Mouse (Mus musculus) forebrain, embryonic 13.5 days (tissue): ENCODE measurements around the gene Pon3. TPM values are rescaled to one million over a fixed set of nuclear protein-coding genes. Genes with fewer than 3 reads are reported as not detected.
"Not testable (repeated sequence)": the region's sequence is repeated elsewhere in the genome, so short reads cannot be mapped to it uniquely, and the experiment has no call there.

ENCODE experiments used
- ATAC-seq: fragments of 200-750 bp; cut with Nextera tagmentation; 2 replicates; pipeline ENCODE4 v1.8.0; 2017
- H3K27ac ChIP-seq: fragments of 300-500 bp; sonication (generic); 2 replicates; pipeline ENCODE4 v1.5.1; 2015; ENCODE audit warnings: inconsistent platforms, mild to moderate bottlenecking, moderate library complexity
- H3K27me3 ChIP-seq: fragments of 300-500 bp; sonication (generic); 2 replicates; pipeline ENCODE4 v1.6.1; 2015; ENCODE audit warnings: mild to moderate bottlenecking, inconsistent platforms
- H3K36me3 ChIP-seq: fragments of 300-500 bp; sonication (generic); 2 replicates; pipeline ENCODE4 v1.6.1; 2015; ENCODE audit warnings: mild to moderate bottlenecking, inconsistent platforms; ENCODE audit not compliant: poor library complexity, severe bottlenecking
- H3K4me1 ChIP-seq: fragments of 300-500 bp; sonication (generic); 2 replicates; pipeline ENCODE4 v1.6.1; 2015; ENCODE audit warnings: inconsistent platforms
- H3K4me2 ChIP-seq: fragments of 300-500 bp; sonication (generic); 2 replicates; pipeline ENCODE4 v1.6.1; 2015; ENCODE audit warnings: inconsistent platforms, mild to moderate bottlenecking, moderate library complexity
- H3K4me3 ChIP-seq: fragments of 300-500 bp; sonication (generic); 2 replicates; pipeline ENCODE4 v1.5.1; 2015; ENCODE audit warnings: mild to moderate bottlenecking, inconsistent platforms
- H3K9ac ChIP-seq: fragments of 300-500 bp; sonication (generic); 2 replicates; pipeline ENCODE4 v1.6.1; 2015; ENCODE audit warnings: mild to moderate bottlenecking, inconsistent platforms
- H3K9me3 ChIP-seq: fragments of 300-500 bp; sonication (generic); replicated peaks from 2 replicates; pipeline ENCODE4 v1.6.1; 2016; ENCODE audit warnings: inconsistent platforms
- WGBS: fragments of 180-500 bp; shearing (Covaris S2); methylation state at CpG from one replicate; pipeline ENCODE4 v1.1.7; 2015; 5-methylcytosine and 5-hydroxymethylcytosine counted together
- polyA plus RNA-seq: library from polyadenylated mRNA; unstranded; fragments of >200 nt; fragmentation: Nextera tagmentation; extraction: Ambion mirVana; gene quantifications from 2 replicates; pipeline ENCODE4 v1.2.1, GENCODE M21; 2015

Gene Pon3
- polyA plus RNA-seq, 1 experiment from 2014 or later, result 3.5 TPM

GRCm38 (mm10) chr6:5238799-5239198 lies 17.3 kb downstream of the Pon3 start:
- Histone ChIP-seq H3K9ac (no peak overlapping the region), H3K4me1 (no peaks in the 10 kb centered on the region), H3K27ac (no peak overlapping the region), H3K4me3 (no peak overlapping the region), H3K9me3 (no peaks in the 10 kb centered on the region), H3K36me3 (no peaks in the 10 kb centered on the region), H3K27me3 (no peaks in the 10 kb centered on the region), H3K4me2 (no peak overlapping the region)
- ATAC-seq, result no peak
- WGBS, result 98% methylated on average over 3 of the region's 3 CpGs

GRCm38 (mm10) chr6:5237510-5237909 lies 18.6 kb downstream of the Pon3 start:
- 92% methylated on average over 4 of the region's 4 CpGs for WGBS
- ATAC-seq, result no peak
- Histone ChIP-seq H3K27ac (no peak overlapping the region), H3K9me3 (no peaks in the 10 kb centered on the region), H3K4me1 (no peaks in the 10 kb centered on the region), H3K4me3 (no peak overlapping the region), H3K36me3 (no peaks in the 10 kb centered on the region), H3K9ac (no peak overlapping the region), H3K4me2 (no peak overlapping the region), H3K27me3 (no peaks in the 10 kb centered on the region)

GRCm38 (mm10) chr6:5236843-5237371 lies 19.2 kb downstream of the Pon3 start:
- H3K4me3 ChIP-seq, result no peak overlapping the region
- H3K4me2 ChIP-seq, result no peak overlapping the region
- H3K27me3 ChIP-seq, result no peaks in the 10 kb centered on the region

GRCm38 (mm10) chr6:5234563-5234962 lies 21.5 kb downstream of the Pon3 start:
- Histone ChIP-seq H3K4me3 (no peak overlapping the region), H3K27me3 (no peaks in the 10 kb centered on the region), H3K9ac (no peak overlapping the region), H3K4me2 (no peak overlapping the region), H3K4me1 (no peaks in the 10 kb centered on the region), H3K9me3 (no peaks in the 10 kb centered on the region), H3K36me3 (no peaks in the 10 kb centered on the region), H3K27ac (no peak overlapping the region)
- no peak for ATAC-seq
- WGBS, result 77% methylated on average over 3 of the region's 3 CpGs

More at GRCm38 (mm10) chr6:5236843-5237371, 19.2 kb downstream of the Pon3 start:
- Histone ChIP-seq H3K27ac (no peak overlapping the region), H3K9me3 (no peaks in the 10 kb centered on the region), H3K4me1 (no peaks in the 10 kb centered on the region), H3K9ac (no peak overlapping the region), H3K36me3 (no peaks in the 10 kb centered on the region)
- no peak for ATAC-seq
- WGBS, result 66% methylated on average over 8 of the region's 8 CpGs

- Histone ChIP-seq H3K36me3 (no peaks in the 10 kb centered on the region), H3K27ac (no peak overlapping the region), H3K4me2 (no peak overlapping the region), H3K9ac (no peak overlapping the region), H3K27me3 (no peaks in the 10 kb centered on the region), H3K4me3 (no peak overlapping the region), H3K4me1 (no peaks in the 10 kb centered on the region), H3K9me3 (no peaks in the 10 kb centered on the region)
- WGBS, result 89% methylated on average over 1 of the region's 1 CpGs
- ATAC-seq, result no peak
These were observed 22.3 kb downstream of the Pon3 start for GRCm38 (mm10) chr6:5233812-5234211.

GRCm38 (mm10) chr6:5232022-5232421 lies 24.1 kb downstream of the Pon3 start:
- H3K4me3 ChIP-seq, result no peak overlapping the region
- no peak for ATAC-seq
- H3K4me1 ChIP-seq, result no peaks in the 10 kb centered on the region
- no peak overlapping the region for H3K9ac ChIP-seq
- H3K36me3 ChIP-seq, result no peaks in the 10 kb centered on the region
- H3K9me3 ChIP-seq, result no peaks in the 10 kb centered on the region
- H3K4me2 ChIP-seq, result no peak overlapping the region
- no peaks in the 10 kb centered on the region for H3K27me3 ChIP-seq
- WGBS, result 91% methylated on average over 4 of the region's 4 CpGs
- no peak overlapping the region for H3K27ac ChIP-seq

- H3K36me3 ChIP-seq, result no peaks in the 10 kb centered on the region
- H3K9me3 ChIP-seq, result no peaks in the 10 kb centered on the region
- H3K4me3 ChIP-seq, result no peak overlapping the region
- H3K27me3 ChIP-seq, result no peaks in the 10 kb centered on the region
- WGBS, result 93% methylated on average over 5 of the region's 5 CpGs
- no peak overlapping the region for H3K4me2 ChIP-seq
- H3K9ac ChIP-seq, result no peak overlapping the region
- no peak for ATAC-seq
- H3K4me1 ChIP-seq, result no peaks in the 10 kb centered on the region
- H3K27ac ChIP-seq, result no peak overlapping the region
These were observed 25.8 kb downstream of the Pon3 start for GRCm38 (mm10) chr6:5230261-5230660.

GRCm38 (mm10) chr6:5223551-5223950 lies 32.5 kb downstream of the Pon3 start:
- 77% methylated on average over 2 of the region's 2 CpGs for WGBS
- not testable (repeated sequence) for ATAC-seq, H3K9me3 ChIP-seq, H3K4me2 ChIP-seq, H3K4me1 ChIP-seq, H3K4me3 ChIP-seq, H3K36me3 ChIP-seq, H3K9ac ChIP-seq, H3K27me3 ChIP-seq, H3K27ac ChIP-seq

GRCm38 (mm10) chr6:5222080-5222479 lies 34.0 kb downstream of the Pon3 start:
- H3K9me3 ChIP-seq, result no peaks in the 10 kb centered on the region
- no peak for ATAC-seq
- no peak overlapping the region for H3K4me3 ChIP-seq
- no peak overlapping the region for H3K9ac ChIP-seq
- 77% methylated on average over 3 of the region's 3 CpGs for WGBS
- H3K4me1 ChIP-seq, result no peaks in the 10 kb centered on the region
- no peaks in the 10 kb centered on the region for H3K27me3 ChIP-seq
- H3K4me2 ChIP-seq, result no peak overlapping the region
- H3K27ac ChIP-seq, result no peak overlapping the region
- no peaks in the 10 kb centered on the region for H3K36me3 ChIP-seq

GRCm38 (mm10) chr6:5218190-5218589 lies 37.9 kb downstream of the Pon3 start:
- H3K27me3 ChIP-seq, result no peaks in the 10 kb centered on the region
- no peak overlapping the region for H3K9ac ChIP-seq
- WGBS, result 94% methylated on average over 4 of the region's 4 CpGs
- H3K4me2 ChIP-seq, result no peak overlapping the region
- ATAC-seq, result no peak
- no peaks in the 10 kb centered on the region for H3K36me3 ChIP-seq
- H3K9me3 ChIP-seq, result no peaks in the 10 kb centered on the region
- H3K4me3 ChIP-seq, result no peak overlapping the region
- no peak overlapping the region for H3K27ac ChIP-seq
- no peaks in the 10 kb centered on the region for H3K4me1 ChIP-seq

- no peak for ATAC-seq
- H3K27me3 ChIP-seq, result no peaks in the 10 kb centered on the region
- H3K27ac ChIP-seq, result no peak overlapping the region
- H3K36me3 ChIP-seq, result no peaks in the 10 kb centered on the region
- H3K4me1 ChIP-seq, result no peaks in the 10 kb centered on the region
- 89% methylated on average over 2 of the region's 2 CpGs for WGBS
- H3K9me3 ChIP-seq, result no peaks in the 10 kb centered on the region
- no peak overlapping the region for H3K4me2 ChIP-seq
- no peak overlapping the region for H3K4me3 ChIP-seq
- H3K9ac ChIP-seq, result no peak overlapping the region
These were observed 48.3 kb downstream of the Pon3 start for GRCm38 (mm10) chr6:5207817-5208216.

GRCm38 (mm10) chr6:5199916-5200315 lies 56.2 kb downstream of the Pon3 start:
- Histone ChIP-seq H3K4me2 (no peak overlapping the region), H3K27me3 (no peaks in the 10 kb centered on the region), H3K27ac (no peak overlapping the region), H3K36me3 (no peaks in the 10 kb centered on the region), H3K4me1 (no peaks in the 10 kb centered on the region), H3K9ac (no peak overlapping the region), H3K9me3 (no peaks in the 10 kb centered on the region), H3K4me3 (no peak overlapping the region)
- no peak for ATAC-seq
- WGBS, result 78% methylated on average over 3 of the region's 3 CpGs

GRCm38 (mm10) chr6:5199376-5199905 lies 56.6 kb downstream of the Pon3 start:
- H3K4me3 ChIP-seq, result no peak overlapping the region
- 88% methylated on average over 8 of the region's 8 CpGs for WGBS
- H3K27ac ChIP-seq, result no peak overlapping the region
- no peak for ATAC-seq
- H3K27me3 ChIP-seq, result no peaks in the 10 kb centered on the region
- H3K4me2 ChIP-seq, result no peak overlapping the region
- H3K9ac ChIP-seq, result no peak overlapping the region
- H3K36me3 ChIP-seq, result no peaks in the 10 kb centered on the region
- H3K4me1 ChIP-seq, result no peaks in the 10 kb centered on the region
- H3K9me3 ChIP-seq, result no peaks in the 10 kb centered on the region
